In the genomic region with DNA sequence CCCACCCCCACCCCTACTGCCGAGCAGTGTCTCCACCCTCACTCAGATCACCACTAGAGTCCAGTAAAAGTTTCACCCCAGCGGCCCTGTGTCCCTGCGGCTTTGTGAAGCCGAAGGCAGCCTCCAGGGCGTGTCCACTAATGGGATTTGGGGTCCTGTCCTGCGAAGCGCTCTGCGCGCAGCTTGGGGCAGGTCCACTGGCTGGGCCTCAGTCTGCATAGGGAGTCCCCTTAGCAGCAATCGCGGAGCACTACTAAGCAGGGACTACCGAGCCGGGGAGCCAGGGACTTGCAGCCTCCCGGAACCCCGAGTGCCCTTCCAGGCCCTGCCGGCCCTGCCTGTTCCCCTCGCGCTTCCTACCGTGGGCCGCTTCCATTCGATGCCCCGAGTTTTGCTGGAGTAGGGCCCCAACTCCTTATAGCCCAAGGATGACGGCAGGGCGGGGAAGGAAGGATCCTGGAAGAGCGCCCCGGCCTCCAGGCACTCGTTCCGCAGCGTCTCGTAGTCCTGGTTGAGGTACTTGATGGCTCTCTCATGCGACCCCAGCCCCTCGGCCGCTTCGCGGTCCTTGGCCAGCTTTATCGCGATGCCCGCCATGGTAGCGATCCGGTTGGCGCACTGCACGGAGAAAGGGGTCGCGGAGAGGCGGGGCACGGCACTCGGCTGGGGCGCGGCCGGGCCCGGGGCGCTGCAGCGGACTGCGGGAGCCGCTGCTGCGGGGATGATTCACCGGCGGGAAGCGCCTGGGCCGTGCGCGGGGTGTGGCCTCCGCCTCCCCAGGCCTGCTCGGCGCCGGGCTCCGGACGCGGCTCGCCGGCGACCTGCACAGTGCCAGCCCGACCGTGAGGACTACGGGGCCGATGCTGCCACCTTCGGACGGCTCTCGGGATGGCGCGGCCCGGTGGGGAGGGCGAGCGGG, we compare ENCODE assay signal across 8 mouse cellular contexts. TPM values are rescaled to one million over a fixed set of nuclear protein-coding genes. Genes with fewer than 3 reads are reported as not detected.
DNase-seq lines count a peak whose midpoint lies in the region; ATAC-seq and TF ChIP-seq lines count a peak whose summit lies in the region.

A gene (minus strand): TSS at position 851 of the 919 bp plus-strand sequence.

- no peaks in the 10 kb centered on the region for H3K9me3 ChIP-seq in hindbrain, embryonic 10.5 days
- H3K9me3 ChIP-seq in lung, embryonic 16.5 days (ENCODE audit: control insufficient read depth, low read length) = no peaks in the 10 kb centered on the region

- TF ChIP-seq CTCF in olfactory bulb, adult 2 months (IDR thresholded peaks at IDR 0.05; ENCODE audit: insufficient read depth, low read depth, low read length) = peak; percentile 69

- peaks cover 21% of the 10 kb centered on the region for H3K27me3 ChIP-seq in hindbrain, embryonic 10.5 days (ENCODE audit: insufficient read depth, poor library complexity, severe bottlenecking)
- no peaks in the 10 kb centered on the region for H3K27me3 ChIP-seq in lung, embryonic 16.5 days (ENCODE audit: control insufficient read depth, insufficient read depth, low read depth, low read length)

- H3K4me1 ChIP-seq in hindbrain, embryonic 10.5 days (replicated peaks) = peaks cover 47% of the 10 kb centered on the region
- H3K4me1 ChIP-seq in lung, embryonic 16.5 days (replicated peaks; ENCODE audit: control insufficient read depth, insufficient read depth, low read length) = peaks cover 47% of the 10 kb centered on the region
- H3K4me1 ChIP-seq in olfactory bulb, adult 2 months (ENCODE audit: control insufficient read depth, insufficient read depth, low read length) = peaks cover 28% of the 10 kb centered on the region

- peak within 1 kb of the TSS; percentile 83 for H3K9ac ChIP-seq in lung, embryonic 16.5 days (ENCODE audit: low read length)

- peak; percentile 94 for ATAC-seq in lung, embryonic 16.5 days (ENCODE audit: low read depth)

- peak within 1 kb of the TSS; percentile 67 for H3K4me2 ChIP-seq in lung, embryonic 16.5 days (ENCODE audit: low read depth, low read length)

- under 1% methylated on average over 84 of the region's 84 CpGs for WGBS in hindbrain, embryonic 10.5 days
- WGBS in lung, embryonic 16.5 days = under 1% methylated on average over 83 of the region's 84 CpGs
- WGBS in olfactory bulb, adult 2 months = under 1% methylated on average over 84 of the region's 84 CpGs

- H3K27ac ChIP-seq in hindbrain, embryonic 10.5 days = peak within 1 kb of the TSS; percentile 97
- peak within 1 kb of the TSS; percentile 85 for H3K27ac ChIP-seq in lung, embryonic 16.5 days (ENCODE audit: low read length)
- peak within 1 kb of the TSS; percentile 66 for H3K27ac ChIP-seq in olfactory bulb, adult 2 months (ENCODE audit: insufficient read depth, low read depth, low read length)

- H3K4me3 ChIP-seq in hindbrain, embryonic 10.5 days = peak within 1 kb of the TSS; percentile 82
- H3K4me3 ChIP-seq in lung, embryonic 16.5 days (ENCODE audit: low read length) = peak within 1 kb of the TSS; percentile 66
- peak within 1 kb of the TSS; percentile 66 for H3K4me3 ChIP-seq in olfactory bulb, adult 2 months (ENCODE audit: insufficient read depth, low read depth, low read length)

- DNase-seq in ES-CJ7 (ENCODE audit: low read depth, low spot score) = peak; percentile 30
- peak; percentile 84 for DNase-seq in cerebellum, adult 9-10 months
- peak; percentile 54 to 78 for DNase-seq in frontal cortex, postnatal 10 days (ENCODE audit: low spot score in 2 of 2)
- DNase-seq in hindbrain, embryonic 10.5 days (ENCODE audit: low spot score) = peak; percentile 83
- peak; percentile 70 for DNase-seq in layer of hippocampus, adult 9-11 months
- peak; percentile 65 to 68 for DNase-seq in thymus, adult 18-20 months

- H3K36me3 ChIP-seq in hindbrain, embryonic 10.5 days = peaks cover 14% of the 10 kb centered on the region
- peaks cover 5% of the 10 kb centered on the region; the same call in 1 of the 2 replicates for H3K36me3 ChIP-seq in lung, embryonic 16.5 days (ENCODE audit: control insufficient read depth, insufficient read depth, low read length)

- TF ChIP-seq POLR2A in olfactory bulb, adult 2 months (IDR thresholded peaks at IDR 0.05; ENCODE audit: insufficient read depth, low read depth, low read length) = peak; percentile 36; the same call in 1 of the 2 replicates

RNA-seq across cellular contexts. Expression of the gene that starts here (rescaled TPM):
- 91.3 and 105 TPM in 2 replicates for polyA plus RNA-seq in hindbrain, embryonic 10.5 days (2016; fragmentation: Nextera tagmentation; extraction: Ambion mirVana)
- polyA plus RNA-seq in lung, embryonic 16.5 days (2015; fragmentation: Nextera tagmentation; extraction: Ambion mirVana) = 127 and 136 TPM in 2 replicates
- not detected in 2 replicates for polyA plus RNA-seq in olfactory bulb, adult 2 months (2012; ENCODE audit: insufficient read depth, insufficient read length, low replicate concordance, missing spikeins)

Comparison
In these comparisons a context has a peak if more than half of its experiments do, and no peak if none do; other contexts are left out.
1. Peak in every context shown above with its lines: DNase-seq, ATAC-seq, H3K4me3 ChIP-seq and H3K27ac ChIP-seq.
2. DNase-seq: peak in every context shown above with its lines; median percentile 84 in cerebellum, adult 9-10 months; 83 in hindbrain, embryonic 10.5 days; 70 in layer of hippocampus, adult 9-11 months; 66 in thymus, adult 18-20 months; 66 in frontal cortex, postnatal 10 days; 30 in ES-CJ7.